Mouse (Mus musculus) MEL (cell line): ENCODE measurements around the gene Tab1.

Source experiments
- CTCF ChIP-seq, 3 experiments: IDR thresholded peaks in 2 of 3; conservative IDR thresholded peaks in 1 of 3; 2 replicates each; pipeline ENCODE4 v1.5.1; 2011 to 2012; ENCODE audit warnings: low read length in 3 of 3, low read depth in 2 of 3, mild to moderate bottlenecking in 2 of 3, improper control_type of control experiment in 1 of 3, inconsistent platforms in 1 of 3, mixed read lengths in 1 of 3, moderate library complexity in 1 of 3; ENCODE audit not compliant: control insufficient read depth in 1 of 3, insufficient read depth in 1 of 3, poor library complexity in 1 of 3, severe bottlenecking in 1 of 3
- GATA1 ChIP-seq: IDR thresholded peaks from 2 replicates; pipeline ENCODE4 v1.6.1; 2011; ENCODE audit warnings: low read depth, low read length, improper control_type of control experiment
- HCFC1 ChIP-seq: IDR thresholded peaks from 2 replicates; pipeline ENCODE4 v1.6.1; 2012; ENCODE audit warnings: low read depth, mild to moderate bottlenecking, inconsistent platforms, low read length, improper control_type of control experiment, moderate library complexity
- MAFK ChIP-seq: IDR thresholded peaks from 2 replicates; pipeline ENCODE4 v1.6.1; 2011; ENCODE audit warnings: low read depth, mild to moderate bottlenecking, low read length, improper control_type of control experiment, borderline replicate concordance
- MYC ChIP-seq: IDR thresholded peaks from 2 replicates; pipeline ENCODE4 v1.6.1; 2011; ENCODE audit warnings: low read depth, mild to moderate bottlenecking, low read length, improper control_type of control experiment, moderate library complexity
- POLR2A ChIP-seq, 2 experiments: IDR thresholded peaks; 2 replicates each; pipeline ENCODE4 v1.6.1; 2011 to 2012; ENCODE audit warnings: low read length in 2 of 2, mild to moderate bottlenecking in 2 of 2, control low read depth in 1 of 2, improper control_type of control experiment in 1 of 2, low read depth in 1 of 2, moderate library complexity in 1 of 2; ENCODE audit not compliant: control insufficient read depth in 1 of 2, insufficient read depth in 1 of 2, poor library complexity in 1 of 2
- POLR2AphosphoS5 ChIP-seq: IDR thresholded peaks from 2 replicates; pipeline ENCODE4 v1.6.1; 2012; ENCODE audit warnings: low read depth, borderline replicate concordance, mild to moderate bottlenecking, inconsistent platforms, low read length, moderate library complexity, mixed read lengths
- USF1 ChIP-seq: IDR thresholded peaks from 2 replicates; pipeline ENCODE4 v1.6.1; 2014; ENCODE audit warnings: low read depth, mild to moderate bottlenecking, inconsistent platforms, low read length, improper control_type of control experiment, moderate library complexity
- ZKSCAN1 ChIP-seq: IDR thresholded peaks from 2 replicates; pipeline ENCODE4 v1.6.1; 2012; ENCODE audit warnings: low read depth, mild to moderate bottlenecking, inconsistent platforms, low read length, improper control_type of control experiment, moderate library complexity

GRCm38 (mm10) chr15:80182072-80182700 is 49.3 kb downstream of the Tab1 start:
- TF ChIP-seq MAFK (no peak), GATA1 (peak; percentile 67; the same call in 1 of the 2 replicates), ZKSCAN1 (no peak), POLR2A (IDR thresholded peaks at IDR 0.05; ENCODE audit: control insufficient read depth in 1 of 2, insufficient read depth in 1 of 2, low read depth in 1 of 2, low read length in 2 of 2, poor library complexity in 1 of 2) (no peak), USF1 (no peak), CTCF (IDR thresholded peaks at IDR 0.05 in 2 of 3, conservative IDR thresholded peaks at IDR 0.05 in 1 of 3; ENCODE audit: control insufficient read depth in 1 of 3, insufficient read depth in 1 of 3, low read depth in 2 of 3, low read length in 3 of 3, poor library complexity in 1 of 3, severe bottlenecking in 1 of 3) (no peak), POLR2AphosphoS5 (no peak), HCFC1 (no peak), MYC (no peak)
